Mouse (Mus musculus): ENCODE measurements around the gene Ttc21b.
"Not testable (repeated sequence)": the region's sequence is repeated elsewhere in the genome, so short reads cannot be mapped to it uniquely, and the experiment has no call there.

Gene Ttc21b

DNA sequence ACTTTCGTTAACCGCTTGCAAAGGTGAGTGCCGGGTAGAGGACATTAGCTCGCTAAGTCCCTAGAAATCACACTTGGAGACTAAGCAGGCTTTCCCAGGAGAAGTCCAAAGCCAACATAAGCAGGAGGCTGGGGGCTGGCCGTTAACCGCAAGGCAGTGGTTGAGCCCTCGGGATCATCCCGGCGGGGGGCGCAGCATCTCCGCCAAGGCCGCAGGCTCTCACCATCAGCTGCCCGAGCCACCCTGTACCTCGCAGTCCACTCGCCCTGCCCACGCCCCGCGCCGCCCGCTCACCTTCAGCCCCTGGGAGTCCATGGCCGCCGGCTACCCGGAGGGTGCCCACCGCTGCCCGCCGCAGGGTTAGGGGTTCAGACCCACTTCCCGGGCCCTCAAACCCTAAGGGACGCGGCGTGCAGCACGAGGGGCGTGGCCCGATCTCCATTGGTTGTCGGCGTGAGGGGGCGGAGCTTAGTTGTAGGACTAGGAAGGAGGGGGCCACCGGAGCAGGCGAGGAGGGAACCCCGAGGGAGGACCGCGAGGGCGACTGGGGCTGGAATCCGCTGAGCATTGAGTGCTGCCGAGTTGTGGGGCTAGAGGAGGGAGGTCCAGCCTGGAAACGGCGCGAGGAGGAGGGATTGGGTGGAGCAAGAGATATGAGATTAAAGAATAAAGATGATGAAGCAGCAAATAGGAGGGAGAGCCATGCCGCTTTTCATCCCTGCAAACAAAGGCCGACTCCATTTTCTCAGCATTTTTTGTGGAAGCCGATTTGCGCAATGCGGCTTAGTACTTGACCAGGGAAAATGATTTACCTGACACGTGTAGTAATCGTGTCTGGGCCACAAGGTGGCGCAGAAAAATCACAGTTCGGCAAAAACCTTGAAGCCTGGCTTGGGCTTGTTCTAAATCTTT lies at the start of gene Ttc21b:
Gene Ttc21b (minus strand): TSS at position 398 of the 912 bp plus-strand sequence.
- peak; percentile 70 for DNase-seq (ENCODE audit: low read depth)

DNA sequence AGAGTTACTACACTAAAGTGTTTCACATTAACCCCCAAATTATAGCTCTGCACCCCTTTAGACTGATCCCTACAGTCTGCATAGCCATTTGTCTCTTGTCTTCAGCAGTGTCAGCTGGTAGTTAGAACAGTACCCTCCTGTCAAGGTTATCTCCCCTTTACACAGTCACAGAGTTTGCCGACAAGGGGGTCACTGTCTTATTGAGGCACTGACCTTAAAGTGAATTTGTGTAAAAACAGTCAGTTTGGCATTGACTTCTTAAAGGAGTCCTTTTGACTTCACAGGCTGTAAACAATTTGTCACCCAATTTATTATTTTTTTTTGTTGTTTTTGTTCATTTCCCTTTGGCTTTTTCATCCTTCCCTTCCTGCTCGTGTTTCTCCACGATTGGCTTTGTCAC lies 16.1 kb upstream of the Ttc21b start:
- no peak for DNase-seq (ENCODE audit: low read depth)

DNA sequence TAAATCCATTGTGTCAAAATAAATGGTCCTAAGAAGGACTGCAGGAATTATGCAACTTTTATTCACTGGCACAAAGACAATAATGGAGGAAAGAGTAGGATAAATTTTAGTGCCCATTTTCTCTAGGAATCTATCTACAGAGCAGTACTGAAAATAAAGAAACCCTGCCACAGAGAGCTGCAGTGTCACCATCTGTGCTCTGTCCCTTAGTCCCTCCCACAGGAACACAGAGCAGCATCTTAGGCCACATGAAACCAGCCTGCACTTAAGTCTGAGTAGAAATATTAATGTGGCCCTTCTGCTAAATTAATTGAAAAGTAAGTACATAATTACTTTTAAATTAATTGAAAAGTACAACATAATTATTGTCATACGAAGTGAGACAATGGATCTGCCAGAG lies 12.4 kb downstream of the Ttc21b start:
- DNase-seq (ENCODE audit: low read depth): no peak

DNA sequence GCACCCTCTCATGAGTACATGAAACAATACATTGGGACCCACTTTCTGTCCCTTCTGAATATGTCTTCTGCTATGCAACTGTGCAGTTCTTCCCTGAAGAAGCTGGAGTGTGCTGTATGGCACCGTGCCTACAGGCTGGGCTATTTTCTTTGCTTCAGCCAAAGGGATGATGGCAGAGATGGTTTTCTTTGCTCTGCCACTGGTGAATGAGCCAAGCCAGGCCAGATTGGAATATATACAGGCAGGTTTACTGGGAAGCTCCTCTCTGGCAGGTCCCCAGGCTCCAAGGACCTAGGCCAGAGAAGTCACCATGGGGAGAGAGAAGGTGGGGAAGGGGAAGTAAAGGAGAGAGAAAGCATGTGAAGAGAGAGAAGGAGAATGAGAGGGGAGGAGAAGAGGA lies 16.1 kb downstream of the Ttc21b start:
- no peak for DNase-seq (ENCODE audit: low read depth)

DNA sequence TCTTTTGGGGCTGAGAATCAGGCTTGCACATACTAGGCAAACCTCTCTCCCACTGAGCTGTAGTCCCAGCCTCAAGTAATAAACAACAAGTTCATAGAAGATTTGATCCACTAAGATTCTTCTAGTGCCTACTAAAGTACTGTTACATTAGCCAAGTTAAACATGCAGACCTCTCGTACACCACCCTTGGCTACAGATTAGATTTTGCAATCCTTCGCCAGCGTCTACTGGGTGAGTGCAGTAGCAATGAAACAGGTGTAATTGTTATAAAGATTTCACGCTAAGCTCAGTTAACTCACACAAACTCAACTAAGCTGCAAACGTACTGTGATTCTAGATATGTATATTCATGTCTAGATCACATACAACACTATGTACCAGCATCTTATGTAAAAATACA lies 17.5 kb downstream of the Ttc21b start:
- DNase-seq (ENCODE audit: low read depth): no peak

DNA sequence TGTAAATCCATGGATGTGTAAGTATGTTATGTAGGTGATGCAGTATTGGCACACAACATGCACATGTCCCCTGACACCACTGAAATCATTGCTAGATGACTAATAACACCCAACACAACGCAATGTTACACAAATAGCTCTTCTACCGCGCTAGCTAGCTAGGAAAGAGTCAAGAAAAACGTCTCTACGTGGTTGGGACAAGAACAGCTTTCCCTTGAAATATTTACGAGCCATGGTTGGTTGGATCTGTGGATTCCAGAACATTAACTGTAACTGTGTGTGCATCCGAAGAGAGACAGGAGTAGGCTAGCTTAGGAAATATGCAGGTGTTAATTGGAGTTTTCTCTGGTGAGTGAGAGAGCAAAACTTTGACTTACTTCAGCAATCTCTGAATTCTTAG lies 35.5 kb downstream of the Ttc21b start:
- no peak for DNase-seq (ENCODE audit: low read depth)

DNA sequence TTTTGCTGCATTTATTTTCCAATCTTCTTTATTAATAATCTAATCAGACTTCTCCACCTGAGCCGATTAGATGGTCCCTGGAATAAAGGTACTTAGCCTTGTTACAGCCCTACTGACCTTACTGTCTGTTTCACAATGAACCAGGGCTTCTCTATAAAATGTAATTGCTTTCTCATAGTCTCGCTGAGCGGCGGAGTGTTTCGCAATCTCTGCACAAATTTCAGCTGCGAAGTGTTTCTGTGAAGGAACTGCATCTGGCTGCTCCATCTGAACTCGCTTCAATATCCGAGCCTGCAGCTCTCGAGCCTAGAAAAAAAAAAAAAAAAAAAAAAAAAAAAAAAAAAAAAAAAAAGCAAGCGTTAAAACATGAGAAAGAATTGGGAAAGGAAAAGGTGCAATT lies 46.5 kb downstream of the Ttc21b start:
- DNase-seq (ENCODE audit: low read depth): no peak

DNA sequence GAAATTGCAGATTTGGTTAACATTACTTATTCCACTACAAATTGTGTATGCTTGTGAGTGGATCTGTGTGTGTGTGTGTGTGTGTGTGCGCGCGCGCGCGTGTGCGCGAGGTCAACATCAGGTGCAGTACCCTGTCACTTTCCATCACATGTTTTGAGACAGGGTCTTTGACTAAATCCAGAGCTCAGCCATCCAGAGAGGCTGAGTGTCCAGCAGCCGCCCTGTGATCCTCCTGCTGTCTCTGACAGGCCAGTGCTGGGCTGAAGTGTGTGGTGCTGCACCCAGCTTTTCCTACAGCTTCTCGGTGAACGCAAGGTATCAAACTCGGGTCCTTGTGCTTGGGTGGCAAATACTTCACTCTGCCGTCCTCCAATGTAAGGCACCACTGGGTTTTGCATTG lies 47.1 kb downstream of the Ttc21b start:
- DNase-seq (ENCODE audit: low read depth): no peak

DNA sequence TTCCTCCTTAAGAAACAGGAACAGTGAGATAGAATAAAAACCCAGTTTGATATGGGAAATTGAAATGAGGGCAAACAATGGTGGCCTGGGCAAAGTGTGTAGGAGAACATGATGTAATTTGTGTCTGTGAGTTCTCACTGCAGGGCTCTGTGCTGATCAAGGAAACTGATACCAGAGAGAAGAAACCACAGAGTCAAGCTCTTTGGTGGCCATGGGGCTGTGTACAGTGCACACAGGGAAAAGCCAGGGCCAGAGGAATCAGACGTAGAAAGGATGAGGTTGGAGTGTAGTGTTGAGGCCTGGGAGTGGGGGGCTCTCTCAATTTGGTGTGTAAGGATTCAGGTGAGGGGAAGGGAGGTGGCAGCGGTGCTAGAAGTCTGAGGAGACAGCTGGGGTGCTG lies 49.6 kb downstream of the Ttc21b start:
- no peak for DNase-seq (ENCODE audit: low read depth)

DNA sequence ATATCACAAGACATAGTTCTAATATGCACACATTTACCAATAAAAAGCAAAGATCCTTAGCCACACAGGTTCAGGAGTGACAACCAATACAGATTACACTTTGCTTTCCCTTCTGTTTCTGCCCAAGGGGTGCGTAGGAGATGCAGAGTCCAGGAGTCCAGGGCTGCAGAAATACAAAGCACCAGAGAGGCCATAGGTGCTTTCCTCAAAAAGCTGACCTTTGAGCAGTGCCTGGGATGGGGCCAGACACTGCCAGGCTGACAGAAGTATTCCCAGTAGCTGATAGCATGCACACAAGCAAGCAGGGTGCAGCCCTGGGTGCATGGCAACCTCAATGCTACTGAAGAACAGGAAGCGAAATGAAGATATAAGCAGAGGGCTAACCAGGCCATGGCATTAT lies 52.2 kb downstream of the Ttc21b start:
- DNase-seq (ENCODE audit: low read depth): no peak

DNA sequence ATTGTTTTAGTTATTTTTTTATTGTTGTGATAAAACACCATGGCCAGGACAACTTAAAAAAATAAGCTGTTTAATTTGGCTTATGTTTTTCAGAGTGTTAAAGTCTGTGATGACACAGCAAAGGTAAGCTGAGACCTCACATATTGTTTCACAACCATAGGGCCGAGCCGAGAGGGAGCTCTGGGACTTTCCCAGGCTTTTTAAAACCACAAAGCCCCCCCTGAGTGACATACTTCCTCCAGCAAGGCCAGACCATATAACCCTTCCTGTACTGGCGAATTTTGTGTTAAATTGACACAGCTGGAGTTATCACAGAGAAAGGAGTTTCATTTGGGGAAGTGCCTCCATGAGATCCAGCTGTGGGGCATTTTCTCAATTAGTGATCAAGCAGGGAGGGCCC lies 56.2 kb downstream of the Ttc21b start:
- DNase-seq (ENCODE audit: low read depth): no peak

DNA sequence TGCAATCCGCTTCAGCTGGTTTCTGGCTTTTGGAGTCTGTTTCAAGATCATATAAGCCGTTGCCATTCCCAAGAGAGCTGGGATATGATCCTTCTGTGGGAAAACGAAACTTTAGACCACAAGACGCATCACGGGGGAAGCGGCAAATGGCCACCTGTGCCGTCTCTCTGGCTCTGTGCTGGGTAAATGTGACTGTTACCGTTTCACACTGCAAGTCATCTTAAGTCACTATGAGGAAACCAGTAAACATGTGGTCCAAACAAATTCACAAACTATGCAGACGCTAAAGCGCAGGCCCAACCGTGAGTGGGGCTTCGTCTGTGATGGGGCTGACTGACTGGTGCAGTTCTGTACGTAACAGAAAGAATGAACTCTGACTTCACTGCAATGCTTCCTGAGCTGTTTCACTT lies 64.7 kb downstream of the Ttc21b start:
- no peak for DNase-seq (ENCODE audit: low read depth)

DNA sequence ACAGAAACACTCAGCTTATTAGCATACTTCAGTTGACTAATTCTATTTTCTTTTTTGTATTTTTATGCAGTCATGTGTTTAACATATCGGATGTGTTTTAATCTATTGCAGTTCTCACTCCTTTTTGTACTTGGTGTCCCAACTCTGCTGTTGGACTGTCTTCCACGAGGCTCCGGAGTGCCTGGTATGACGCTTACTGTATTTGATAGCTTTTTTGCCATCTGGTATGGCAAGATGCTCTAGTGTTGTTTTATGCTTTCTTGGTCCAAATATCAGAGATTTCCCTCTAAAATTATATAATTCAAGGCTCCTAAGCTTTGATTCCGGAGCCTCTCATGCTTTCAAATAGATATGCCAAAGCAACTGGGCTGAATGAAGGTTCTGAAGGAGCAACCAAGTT lies 66.3 kb downstream of the Ttc21b start:
- DNase-seq (ENCODE audit: low read depth): no peak

DNA sequence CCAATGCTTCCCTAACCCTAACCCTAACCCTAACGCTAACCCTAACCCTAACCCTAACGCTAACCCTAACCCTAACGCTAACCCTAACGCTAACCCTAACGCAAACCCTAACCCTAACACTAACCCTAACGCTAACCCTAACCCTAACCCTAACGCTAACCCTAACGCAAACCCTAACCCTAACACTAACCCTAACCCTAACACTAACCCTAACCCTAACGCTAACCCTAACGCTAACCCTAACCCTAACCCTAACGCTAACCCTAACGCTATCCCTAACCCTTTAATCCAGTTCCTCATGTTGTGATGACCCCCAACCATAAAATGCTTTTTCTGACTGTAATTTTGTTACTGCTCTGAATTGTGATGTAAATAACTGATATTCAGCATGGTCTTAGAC lies 67.2 kb downstream of the Ttc21b start:
- DNase-seq (ENCODE audit: low read depth): not testable (repeated sequence)

DNA sequence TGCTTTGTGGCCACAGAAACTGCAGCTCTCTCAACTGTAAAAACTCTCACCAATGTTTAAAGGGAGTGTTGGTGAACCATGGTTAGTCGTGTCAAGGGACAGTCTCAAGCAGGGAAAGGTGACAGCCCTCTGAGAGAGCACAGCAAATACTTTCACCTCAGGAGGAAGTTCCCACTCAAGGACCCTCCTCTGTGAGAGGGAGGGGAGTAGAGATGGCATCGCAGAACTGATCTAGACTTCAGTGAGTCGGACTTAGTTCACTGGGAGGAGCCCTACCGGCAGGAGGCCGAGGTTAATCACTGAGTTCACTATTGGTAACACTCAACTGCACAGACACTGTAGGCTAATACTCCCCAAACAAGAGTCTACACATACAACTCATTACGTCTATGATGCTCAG lies 68.9 kb downstream of the Ttc21b start:
- no peak for DNase-seq (ENCODE audit: low read depth)

DNA sequence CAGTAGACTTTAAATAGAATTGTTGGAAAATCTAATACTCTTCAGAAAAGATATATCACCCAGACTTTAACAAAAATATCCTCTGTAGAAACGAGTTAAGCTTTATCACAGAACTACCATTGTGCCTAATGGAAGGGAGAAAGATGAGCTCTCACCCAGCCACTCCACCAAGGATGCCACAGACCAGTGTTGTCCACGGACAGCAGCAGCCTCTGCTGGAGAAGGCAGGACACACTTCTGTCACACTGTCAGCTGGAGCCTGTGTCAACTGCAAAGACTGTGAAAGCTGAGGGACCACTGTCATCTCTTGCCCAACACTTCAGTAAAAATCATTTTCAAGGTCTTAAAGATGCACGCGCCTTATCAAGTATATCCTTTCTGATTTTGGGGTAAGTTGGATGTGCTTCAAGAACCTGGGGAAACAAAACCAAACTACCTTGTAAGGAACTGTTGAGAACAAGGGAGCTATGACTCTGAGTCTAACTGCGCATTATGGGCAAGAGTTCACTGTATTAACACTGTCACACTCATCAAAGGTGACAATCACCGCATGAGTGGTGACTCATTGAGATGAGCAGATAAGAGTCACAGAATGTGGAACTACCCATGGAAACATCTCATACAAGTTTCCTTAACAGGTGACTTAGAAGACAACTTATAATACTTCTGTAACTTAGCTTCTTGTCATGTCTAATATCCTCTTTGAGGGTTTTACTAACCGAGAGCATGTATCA lies 71.8 kb downstream of the Ttc21b start:
- DNase-seq (ENCODE audit: low read depth): no peak

DNA sequence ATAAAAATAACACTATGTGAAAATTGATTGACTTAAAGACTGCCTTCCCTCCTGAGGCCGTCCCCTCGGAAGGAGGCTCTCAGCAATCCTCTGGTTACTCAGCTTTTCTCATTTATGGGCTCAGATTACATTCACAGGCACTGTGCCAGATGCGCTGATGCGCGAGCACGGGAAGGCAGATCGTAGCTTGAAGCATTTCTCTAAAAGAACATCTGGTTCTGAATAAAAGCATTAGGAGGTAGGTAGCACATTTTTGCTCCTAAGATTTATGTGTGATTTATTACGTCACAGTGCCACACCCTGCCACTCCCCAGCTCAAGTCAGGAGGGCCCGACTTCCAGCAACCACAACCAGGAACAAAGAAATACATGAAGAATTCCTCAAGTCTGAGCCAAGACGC lies 76.1 kb downstream of the Ttc21b start:
- no peak for DNase-seq (ENCODE audit: low read depth)

DNA sequence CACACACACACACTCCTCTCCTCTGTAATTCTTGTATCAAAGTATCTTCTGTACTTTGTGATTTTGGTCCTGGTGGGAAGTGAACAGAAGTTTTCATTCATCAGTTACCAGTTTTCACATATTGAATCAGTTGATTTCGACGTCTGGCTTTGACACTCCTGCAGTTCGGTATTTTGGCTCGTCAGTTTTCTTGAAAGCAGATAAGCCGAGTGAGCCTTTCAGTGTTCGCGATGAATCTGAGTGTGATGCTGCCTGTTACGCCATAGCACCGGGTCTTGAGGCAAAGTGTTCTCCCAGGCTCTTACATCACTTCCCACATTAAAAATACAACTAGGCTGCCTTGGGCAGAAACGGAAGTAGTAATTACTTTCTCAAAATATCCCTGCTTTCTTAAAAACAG lies 76.6 kb downstream of the Ttc21b start:
- no peak for DNase-seq (ENCODE audit: low read depth)

DNA sequence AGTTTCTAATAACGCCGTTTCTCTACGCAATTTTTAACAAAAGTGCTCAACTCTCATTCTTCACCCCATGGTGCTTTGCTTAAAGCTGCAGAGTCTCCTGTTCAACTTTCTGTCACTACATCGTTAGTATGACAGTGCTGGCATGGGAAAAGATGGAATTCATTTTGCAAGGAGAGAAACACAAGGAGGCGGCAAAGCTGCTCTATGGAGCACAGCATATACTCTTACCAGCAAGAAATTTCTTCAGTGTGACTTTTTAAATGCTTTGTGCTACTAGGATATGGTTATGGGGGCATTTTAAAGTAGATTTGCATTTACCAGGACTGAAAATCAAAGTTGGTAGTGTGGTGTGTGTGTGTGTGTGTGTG lies 77.6 kb downstream of the Ttc21b start:
- DNase-seq (ENCODE audit: low read depth): no peak

DNA sequence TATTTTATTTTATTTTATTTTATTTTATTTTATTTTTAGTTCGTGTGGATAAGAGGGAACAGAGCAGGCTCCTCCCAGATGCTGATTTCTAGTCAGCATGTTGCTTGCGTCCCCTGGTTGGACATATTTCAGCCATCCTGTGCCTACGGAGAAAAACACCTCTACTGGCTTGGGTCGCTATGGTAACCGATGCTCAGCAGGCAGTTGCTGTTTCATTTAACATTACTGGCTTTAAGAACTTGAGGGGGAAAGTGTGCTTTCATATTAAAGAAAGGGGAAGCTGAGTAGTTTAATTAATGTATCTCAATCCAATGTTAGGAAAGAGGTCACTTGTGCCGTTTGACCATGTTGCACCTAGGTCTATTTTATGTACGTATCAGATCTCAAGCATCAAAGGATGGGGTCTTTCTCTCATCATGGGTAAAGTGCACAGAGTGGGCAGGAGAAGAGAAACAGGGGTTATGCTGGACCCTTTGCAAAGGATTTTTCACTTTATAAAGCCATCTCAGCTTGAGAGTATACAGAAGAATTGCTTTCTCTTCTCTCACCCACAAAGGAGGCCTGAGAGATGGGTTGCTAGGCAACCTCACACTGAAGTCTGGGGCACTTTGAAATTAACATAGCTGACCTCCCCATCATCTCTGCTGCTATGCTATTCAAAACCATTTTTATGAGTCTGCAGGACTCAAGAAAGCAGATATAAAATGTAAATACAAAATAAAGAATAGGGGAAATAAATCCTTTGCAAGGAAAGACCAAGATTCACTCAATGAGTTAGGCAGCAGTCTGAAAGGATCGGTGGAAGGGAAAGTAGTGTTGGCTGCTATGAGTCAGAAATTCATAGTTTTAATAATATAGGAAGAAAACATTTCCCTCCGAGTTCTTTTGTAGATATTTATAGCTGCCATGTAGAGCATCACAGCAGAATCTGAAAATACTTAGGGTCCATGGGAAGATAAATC lies 78.2 kb downstream of the Ttc21b start:
- DNase-seq (ENCODE audit: low read depth): no peak

DNA sequence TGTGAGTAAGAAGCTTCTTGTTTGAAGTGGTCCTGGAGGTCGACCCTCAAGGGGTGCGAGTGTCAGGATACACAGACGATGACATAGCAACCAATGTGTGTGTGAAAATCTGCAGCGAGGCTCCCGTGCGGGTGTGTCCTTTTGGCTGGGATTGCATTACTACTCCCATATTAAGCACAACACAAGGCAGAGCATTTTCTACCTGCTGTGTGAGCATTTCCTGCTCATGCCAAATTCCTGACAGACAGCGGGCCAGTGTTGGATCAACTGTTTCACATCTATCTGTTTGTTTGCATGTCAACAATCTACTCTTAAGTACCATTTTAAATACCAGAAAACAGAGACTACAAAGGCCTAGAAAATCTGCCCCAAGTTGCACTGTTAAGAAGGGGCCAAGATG lies 79.4 kb downstream of the Ttc21b start:
- DNase-seq (ENCODE audit: low read depth): no peak

DNA sequence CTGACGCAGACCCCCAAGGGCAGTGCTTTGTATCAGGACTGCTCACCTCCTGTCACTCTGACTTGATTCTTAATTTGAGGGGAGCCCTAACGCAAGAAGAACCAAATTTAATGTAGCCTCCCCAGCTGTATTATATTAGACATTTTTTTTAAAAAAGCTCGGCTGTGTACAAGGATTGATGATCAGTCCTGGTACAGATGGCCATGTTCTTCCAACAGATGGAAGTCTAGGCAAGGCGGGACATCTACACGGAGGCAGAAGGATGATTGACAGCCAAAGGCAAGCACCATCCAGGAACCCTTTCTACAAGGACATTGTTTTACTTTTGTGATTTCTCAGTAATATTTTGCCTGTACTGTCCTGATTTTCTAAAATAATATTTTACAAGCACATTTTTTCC lies 83.3 kb downstream of the Ttc21b start:
- DNase-seq (ENCODE audit: low read depth): no peak

Data from c-Kit-positive CD71-positive TER-119-negative erythroid progenitor cells, embryonic 14.5 days (primary cell).